Mouse (Mus musculus): ENCODE results near the gene Gm13305.
"Not testable (repeated sequence)": the region's sequence is repeated elsewhere in the genome, so short reads cannot be mapped to it uniquely, and the experiment has no call there.

DNA sequence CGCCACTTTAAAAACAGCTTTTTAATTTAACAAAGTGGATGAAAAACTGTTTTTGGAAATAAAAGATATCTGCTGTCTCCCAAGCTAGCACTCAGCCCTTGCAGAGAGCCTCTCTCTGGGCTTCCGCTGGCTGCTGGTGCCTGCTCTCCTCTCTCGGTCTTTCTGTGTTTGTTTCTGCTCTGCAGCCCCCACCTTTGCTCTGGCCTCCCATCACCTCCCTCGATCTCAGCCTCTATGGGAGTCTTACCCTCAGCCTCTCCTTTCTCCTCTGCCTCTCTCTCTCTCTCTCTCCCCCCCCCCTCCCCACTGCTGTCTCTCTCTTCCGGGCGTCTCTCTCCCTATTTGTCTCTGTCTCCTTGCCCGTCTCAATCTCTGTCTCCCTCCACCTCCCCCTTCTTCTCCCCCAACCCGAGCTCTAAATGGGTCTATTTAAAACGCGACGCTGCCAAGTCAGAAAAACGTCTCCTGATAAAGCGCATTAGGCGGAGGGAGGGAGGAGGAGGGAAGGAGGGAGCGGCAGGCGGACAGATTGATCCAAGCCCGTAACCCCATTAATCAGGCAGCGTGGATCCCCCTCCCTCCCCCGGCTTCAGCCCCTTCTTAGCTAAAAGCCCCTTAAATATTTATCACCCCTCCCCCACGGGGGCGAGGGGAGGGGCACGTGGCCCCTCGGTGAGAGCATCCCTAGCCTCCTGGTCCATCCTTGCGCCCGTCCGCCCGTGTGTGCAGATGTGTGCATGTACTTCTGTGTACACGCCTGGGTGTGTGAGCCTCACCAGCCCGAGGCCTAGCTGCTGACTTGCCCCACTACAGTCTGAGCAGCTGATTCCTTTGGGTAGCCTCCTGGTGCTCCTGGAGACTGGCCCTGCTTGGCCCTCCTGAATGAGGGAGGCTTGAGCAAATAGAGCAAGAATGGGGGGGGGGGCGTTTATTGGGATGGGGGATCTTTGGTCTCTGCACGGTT is 15.1 kb upstream of the Gm13305 start:
- not testable (repeated sequence) for TF ChIP-seq CTCF, EP300 (IDR thresholded peaks at IDR 0.05)
